Mouse (Mus musculus) ES-E14 (cell line): ENCODE data around the gene Cldn20.

Experiments
- CHD2 ChIP-seq: IDR thresholded peaks from 2 replicates; pipeline ENCODE4 v1.6.1; 2014; ENCODE audit warnings: mild to moderate bottlenecking, low read depth, low read length, inconsistent platforms
- MAFK ChIP-seq: IDR thresholded peaks from 2 replicates; pipeline ENCODE4 v1.6.1; 2014; ENCODE audit warnings: mild to moderate bottlenecking, low read depth, low read length, inconsistent platforms; ENCODE audit not compliant: insufficient read depth
- ZNF384 ChIP-seq: IDR thresholded peaks from 2 replicates; pipeline ENCODE4 v1.6.1; 2012; ENCODE audit warnings: low read depth, low read length, inconsistent platforms

- TF ChIP-seq MAFK (no peak), ZNF384 (no peak), CHD2 (no peak)
Observed at GRCm38 (mm10) chr17:3495576-3495975, 36.8 kb upstream of the Cldn20 start.
